Mouse (Mus musculus) E14TG2a.4 (cell line): Measurements from ENCODE around the gene Art3.

Experiments used
- H3K27me3 ChIP-seq: 2 replicates; pipeline ENCODE4 v1.6.1; 2014; ENCODE audit warnings: low read length, control low read depth; ENCODE audit not compliant: insufficient read depth
- H3K36me3 ChIP-seq: 2 replicates; pipeline ENCODE4 v1.6.1; 2014; ENCODE audit warnings: low read length, control low read depth; ENCODE audit not compliant: insufficient read depth
- H3K4me1 ChIP-seq: replicated peaks from 2 replicates; pipeline ENCODE4 v1.6.1; 2014; ENCODE audit warnings: low read depth, low read length, control low read depth
- H3K4me3 ChIP-seq: replicated peaks from 2 replicates; pipeline ENCODE4 v1.5.1; 2014; ENCODE audit warnings: mild to moderate bottlenecking, low read length
- H3K9me3 ChIP-seq: 2 replicates; pipeline ENCODE4 v1.6.1; 2014; ENCODE audit warnings: low read length, control low read depth
- CTCF ChIP-seq: conservative IDR thresholded peaks from 2 replicates; pipeline ENCODE4 v1.5.1; 2014; ENCODE audit warnings: low read length
- NANOG ChIP-seq: IDR thresholded peaks from 2 replicates; pipeline ENCODE4 v1.6.1; 2014; ENCODE audit warnings: borderline replicate concordance, low read length, mixed read lengths
- POU5F1 ChIP-seq: IDR thresholded peaks from 2 replicates; pipeline ENCODE4 v1.6.1; 2014; ENCODE audit warnings: low read length, borderline replicate concordance

Art3 gene

DNA sequence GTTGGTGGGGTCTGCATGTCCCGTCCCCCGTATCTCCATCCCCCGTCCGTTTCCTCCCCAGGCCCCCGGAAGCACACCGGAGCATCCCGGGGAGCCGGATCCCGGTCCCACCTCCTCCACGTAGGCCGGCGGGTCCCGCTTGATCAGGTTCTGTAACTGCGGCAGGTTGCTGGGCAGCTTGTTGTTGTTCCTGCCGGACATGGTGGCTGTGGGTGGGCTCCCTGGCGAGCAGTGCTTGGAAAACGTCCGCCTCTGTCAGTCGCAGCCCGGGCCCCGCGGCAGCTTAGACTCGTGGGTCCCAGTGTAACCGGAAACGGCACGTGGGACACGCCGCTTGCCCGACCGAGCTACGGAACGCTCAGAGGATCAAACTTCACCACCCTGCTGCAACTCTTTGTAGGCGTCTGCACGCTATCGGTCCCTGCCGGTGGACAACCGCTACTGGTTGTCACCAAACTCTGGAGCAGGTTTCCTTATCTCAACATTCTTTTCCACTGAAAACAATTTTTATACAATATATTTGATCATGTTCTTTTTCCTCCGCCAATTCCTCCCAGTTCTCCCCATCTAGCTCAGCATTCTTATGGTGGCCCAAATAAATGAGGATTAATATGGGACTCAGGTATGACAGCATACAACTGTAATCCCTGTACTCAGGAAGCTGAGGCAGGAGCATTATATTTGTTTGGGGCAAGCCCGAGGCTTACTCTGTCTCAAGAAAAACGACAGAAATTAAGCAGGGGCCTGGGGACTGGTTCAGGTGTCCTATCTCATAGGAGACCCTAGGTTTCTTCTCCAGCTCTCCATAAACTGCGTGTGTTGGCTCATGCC, 21.7 kb upstream of the Art3 start, which contains the start of gene Sdad1:
Gene Sdad1, minus strand, starts transcription at position 799 of the 831 bp plus-strand sequence.
- Histone ChIP-seq H3K36me3 (peaks cover 38% of the 10 kb centered on the region), H3K4me3 (peak within 1 kb of the TSS; percentile 94), H3K9me3 (no peaks in the 10 kb centered on the region), H3K27me3 (no peaks in the 10 kb centered on the region), H3K4me1 (peaks cover 48% of the 10 kb centered on the region)
- TF ChIP-seq POU5F1 (no peak), CTCF (peak; percentile 54), NANOG (no peak)

DNA sequence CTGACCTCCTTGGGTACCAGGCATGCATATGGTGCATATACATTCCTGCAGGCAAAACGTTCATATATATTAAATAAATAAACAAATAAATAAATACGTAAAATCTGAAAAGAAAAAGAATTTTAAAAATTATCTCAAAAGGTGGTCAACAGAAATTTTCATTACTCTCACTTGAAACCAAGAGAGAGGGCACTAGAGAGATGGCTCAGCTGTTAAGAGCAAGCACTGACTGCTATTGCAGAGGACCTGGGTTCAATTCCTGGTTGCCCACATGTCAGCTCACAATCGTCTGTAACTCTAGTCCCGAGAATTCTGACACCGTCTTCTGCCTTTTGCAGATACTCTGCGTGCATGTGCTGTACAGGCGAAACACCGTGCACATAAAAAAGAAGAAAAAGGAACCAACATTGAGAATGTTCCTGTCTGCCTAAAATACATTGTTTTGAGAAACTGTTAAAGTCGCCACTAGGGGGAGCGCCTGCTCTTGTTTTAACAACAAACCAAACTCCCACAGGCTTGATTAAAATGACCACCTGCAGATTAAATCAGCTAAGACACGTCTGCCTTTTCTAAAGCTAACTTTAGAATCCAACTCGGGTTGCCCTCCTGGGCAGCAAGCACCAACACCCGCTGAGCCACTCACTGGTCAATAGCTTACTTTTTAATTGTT, 19.4 kb upstream of the Art3 start:
- Histone ChIP-seq H3K4me3 (no peak overlapping the region), H3K27me3 (no peaks in the 10 kb centered on the region), H3K9me3 (no peaks in the 10 kb centered on the region), H3K36me3 (peaks cover 15% of the 10 kb centered on the region), H3K4me1 (peaks cover 26% of the 10 kb centered on the region)
- TF ChIP-seq CTCF (peak; percentile 11; the same call in 1 of the 2 replicates), NANOG (no peak), POU5F1 (no peak)

DNA sequence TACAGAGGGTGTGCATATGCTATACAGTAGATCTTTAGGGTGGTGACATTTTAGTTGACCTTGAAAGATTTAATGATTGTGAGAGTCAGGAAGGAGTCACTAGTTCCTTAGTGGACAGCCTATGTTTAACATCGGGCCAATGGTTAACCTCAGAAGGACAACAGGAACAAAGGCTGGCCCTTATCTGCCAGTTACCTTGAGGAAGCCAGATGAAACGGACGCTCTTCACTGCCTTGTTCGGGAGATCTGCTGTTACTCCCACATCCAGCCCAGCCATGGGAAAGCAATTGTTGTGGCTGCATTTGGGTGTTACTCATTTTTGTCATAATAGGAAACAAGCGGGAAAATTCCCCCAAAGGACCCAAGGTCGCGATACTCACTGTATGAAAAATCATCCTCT, 17.9 kb upstream of the Art3 start:
- H3K27me3 ChIP-seq, result 0 out of 2 replicates have a peak, but pooled peaks cover 1% of the 10 kb centered on the region

DNA sequence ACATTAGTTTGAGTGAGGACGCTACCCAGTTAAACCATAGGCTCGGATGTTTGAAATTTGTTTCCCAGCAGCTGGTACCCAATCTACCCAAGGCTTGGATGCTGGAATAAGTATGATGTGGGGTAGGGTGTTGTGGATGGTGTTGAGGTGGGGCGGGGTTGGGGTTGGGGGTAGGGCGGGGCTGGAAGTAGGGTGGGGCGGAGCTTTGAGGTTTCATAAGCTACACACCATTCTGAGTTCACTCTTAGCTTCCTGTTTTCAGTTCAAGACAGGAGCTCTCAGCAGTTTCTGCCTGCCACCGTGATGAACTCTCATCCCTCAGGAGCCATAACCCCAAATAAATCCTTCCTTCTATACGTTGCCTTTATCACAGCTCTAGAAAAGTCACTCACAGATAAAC, 13.5 kb upstream of the Art3 start:
- Histone ChIP-seq H3K9me3 (no peaks in the 10 kb centered on the region), H3K4me1 (peaks cover 5% of the 10 kb centered on the region; the same call in 1 of the 2 replicates), H3K27me3 (0 out of 2 replicates have a peak, but pooled peaks cover 7% of the 10 kb centered on the region), H3K36me3 (no peaks in the 10 kb centered on the region), H3K4me3 (no peak overlapping the region)
- no peak for TF ChIP-seq NANOG
- TF ChIP-seq POU5F1, result no peak
- TF ChIP-seq CTCF, result no peak

More for the DNA sequence above, 17.9 kb upstream of the Art3 start:
- H3K36me3 ChIP-seq, result no peaks in the 10 kb centered on the region
- H3K9me3 ChIP-seq, result no peaks in the 10 kb centered on the region
- H3K4me3 ChIP-seq, result no peak overlapping the region
- TF ChIP-seq POU5F1, result no peak
- TF ChIP-seq CTCF, result no peak
- TF ChIP-seq NANOG, result no peak
- peaks cover 15% of the 10 kb centered on the region for H3K4me1 ChIP-seq

DNA sequence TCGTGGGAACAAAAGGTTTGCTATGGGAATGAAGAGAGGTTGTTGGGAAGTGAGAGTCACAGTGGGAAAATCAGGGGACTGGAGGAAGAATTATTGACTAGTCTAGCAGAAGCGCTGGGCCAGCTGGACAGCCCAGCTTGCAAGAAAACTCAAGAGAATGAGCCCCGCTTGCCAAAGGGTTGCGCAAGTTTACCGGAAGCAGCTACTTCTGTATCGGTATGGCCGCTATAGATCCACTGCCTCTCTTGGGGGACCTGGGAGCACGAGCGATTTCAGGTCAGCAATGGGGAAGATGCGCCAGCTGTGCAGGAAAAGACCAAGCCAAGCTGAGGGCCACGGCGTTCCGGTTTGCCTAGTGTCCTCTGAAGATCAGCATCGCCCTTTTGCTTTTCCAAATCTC, 13.0 kb upstream of the Art3 start:
- Histone ChIP-seq H3K9me3 (no peaks in the 10 kb centered on the region), H3K27me3 (0 out of 2 replicates have a peak, but pooled peaks cover 7% of the 10 kb centered on the region), H3K4me3 (no peak overlapping the region), H3K4me1 (peaks cover 5% of the 10 kb centered on the region; the same call in 1 of the 2 replicates), H3K36me3 (no peaks in the 10 kb centered on the region)
- TF ChIP-seq CTCF (no peak), POU5F1 (no peak), NANOG (no peak)

DNA sequence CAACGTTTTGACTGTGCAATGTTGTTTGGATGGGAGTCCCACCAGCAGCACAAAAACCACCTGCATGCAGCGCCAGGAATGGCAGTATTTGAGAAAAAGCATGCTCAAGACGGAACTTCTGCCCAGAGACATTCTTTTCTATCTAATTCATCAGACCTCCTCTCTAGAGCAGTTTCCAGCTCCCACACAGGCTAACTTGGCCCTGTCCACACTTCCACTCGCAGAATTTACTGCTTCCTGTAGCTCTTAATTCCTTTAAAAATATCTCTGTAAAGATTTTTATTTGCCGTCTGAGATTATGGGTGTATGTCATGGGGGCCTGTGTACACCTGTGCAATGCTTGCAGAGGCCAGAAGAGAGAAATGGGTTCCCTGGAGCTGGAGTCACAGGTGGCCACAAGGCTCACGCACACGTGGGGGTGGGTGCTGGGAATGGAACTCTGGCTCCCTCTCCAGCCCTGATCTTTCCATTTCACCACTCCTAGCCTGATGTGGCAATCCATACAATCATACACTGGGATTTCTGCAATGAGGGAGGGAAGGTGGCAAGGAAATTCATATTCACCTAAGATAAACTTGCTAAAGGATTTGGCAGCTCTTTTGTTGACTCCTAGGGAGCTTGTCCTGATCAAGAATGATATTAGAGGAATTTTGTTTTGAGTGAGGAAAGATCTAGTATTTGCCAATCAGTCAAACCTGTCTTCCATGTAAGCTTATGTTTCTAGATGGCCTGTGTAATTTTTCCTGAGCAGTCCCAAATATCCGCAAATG, 9.8 kb upstream of the Art3 start:
- Histone ChIP-seq H3K9me3 (peaks cover 5% of the 10 kb centered on the region; the same call in 1 of the 2 replicates), H3K4me1 (peaks cover 15% of the 10 kb centered on the region; the same call in 1 of the 2 replicates), H3K27me3 (0 out of 2 replicates have a peak, but pooled peaks cover 7% of the 10 kb centered on the region), H3K4me3 (no peak overlapping the region), H3K36me3 (no peaks in the 10 kb centered on the region)
- TF ChIP-seq POU5F1 (no peak), NANOG (no peak), CTCF (no peak)

DNA sequence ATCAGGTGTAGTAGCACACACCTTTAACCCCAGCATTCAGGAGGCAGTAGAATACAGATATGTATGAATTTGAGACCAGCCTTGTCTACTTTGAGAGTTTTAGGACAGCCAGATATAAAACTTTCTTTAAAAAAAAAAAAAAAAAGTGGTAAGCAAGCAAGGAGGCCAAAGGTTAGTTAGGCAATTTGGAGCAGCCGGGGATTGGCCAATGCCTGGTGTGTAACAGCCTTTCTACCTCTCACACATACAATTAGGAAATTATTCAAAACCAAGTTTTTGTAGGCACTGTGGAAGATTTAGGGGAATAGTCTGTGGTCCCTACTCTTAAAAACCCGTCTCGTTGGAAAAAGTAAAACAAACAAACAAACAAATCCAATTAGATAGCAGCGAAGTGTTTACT, 9.0 kb upstream of the Art3 start:
- peaks cover 7% of the 10 kb centered on the region; the same call in 1 of the 2 replicates for H3K9me3 ChIP-seq
- 0 out of 2 replicates have a peak, but pooled peaks cover 7% of the 10 kb centered on the region for H3K27me3 ChIP-seq
- H3K4me1 ChIP-seq, result peaks cover 15% of the 10 kb centered on the region; the same call in 1 of the 2 replicates
- H3K4me3 ChIP-seq, result no peak overlapping the region
- TF ChIP-seq CTCF (no peak), POU5F1 (no peak), NANOG (no peak)
- no peaks in the 10 kb centered on the region for H3K36me3 ChIP-seq
